Mouse (Mus musculus) kidney, adult 11 months (tissue): ENCODE results near the gene Gtf2ird1.
"Not testable (repeated sequence)": the region's sequence is repeated elsewhere in the genome, so short reads cannot be mapped to it uniquely, and the experiment has no call there.

Experiments
- DNase-seq: peaks from one replicate; pipeline ENCODE4 v3.0.0; 2022

The Gtf2ird1 gene

GRCm38 (mm10) chr5:134401841-134402240 is 54.7 kb downstream of the Gtf2ird1 start:
- DNase-seq, result no peak

DNA sequence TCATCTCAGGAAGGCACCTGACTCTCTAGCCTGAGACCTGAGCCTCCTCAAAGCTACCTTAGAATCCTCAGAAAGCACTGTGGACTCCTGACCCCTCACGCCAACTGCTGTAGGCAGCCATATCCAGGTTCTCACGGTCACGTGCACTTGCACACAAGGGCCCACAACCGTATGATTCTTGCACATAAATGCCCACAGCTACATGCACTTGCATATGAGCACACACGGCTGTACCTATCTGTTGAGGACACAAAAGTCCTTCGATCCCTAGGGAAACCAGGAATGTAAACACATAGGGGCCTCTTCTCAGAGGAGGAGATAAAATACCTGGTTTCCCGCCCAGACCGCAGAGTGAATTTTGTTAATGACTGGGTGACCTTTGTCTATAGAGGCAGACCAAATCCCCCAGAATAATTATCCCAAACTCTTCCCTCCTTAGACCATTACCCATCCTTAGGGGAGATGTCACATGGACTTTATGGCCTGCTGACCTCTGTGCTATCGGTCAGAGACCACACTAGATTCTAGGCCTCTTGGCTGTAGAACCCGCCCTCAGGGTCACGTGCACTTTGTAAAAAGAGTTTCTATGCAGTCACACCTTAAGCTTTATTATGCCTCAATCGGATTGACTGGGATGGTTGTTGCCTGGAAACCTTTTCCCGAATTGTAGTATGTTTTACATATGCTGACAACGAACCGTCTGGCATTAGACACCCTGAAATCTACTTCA is 58.9 kb downstream of the Gtf2ird1 start:
- no peak for DNase-seq

GRCm38 (mm10) chr5:134396519-134396918 is 60.0 kb downstream of the Gtf2ird1 start:
- no peak for DNase-seq

DNA sequence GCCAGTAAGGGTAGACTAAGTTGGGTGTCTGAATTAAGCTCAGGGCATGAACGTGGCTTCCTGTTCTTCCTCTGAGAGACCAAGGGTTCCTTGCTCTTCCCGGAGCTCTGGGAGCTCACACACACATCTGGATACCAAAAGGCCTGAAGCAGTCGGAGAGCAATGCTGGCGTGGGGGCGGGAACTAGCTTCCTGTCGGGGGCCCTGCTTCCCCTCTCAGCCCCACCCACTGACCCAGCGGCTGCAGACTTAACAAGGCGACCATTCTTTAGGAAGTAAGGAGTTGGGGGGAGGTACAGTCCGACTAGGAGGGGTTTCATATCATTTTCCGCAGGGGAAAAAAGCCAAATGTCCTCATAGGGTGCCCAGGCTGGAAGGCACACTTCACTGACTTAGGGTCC is 61.9 kb downstream of the Gtf2ird1 start:
- peak; percentile 33 for DNase-seq

GRCm38 (mm10) chr5:134393624-134394023 is 62.9 kb downstream of the Gtf2ird1 start:
- DNase-seq, result peak; percentile 19

DNA sequence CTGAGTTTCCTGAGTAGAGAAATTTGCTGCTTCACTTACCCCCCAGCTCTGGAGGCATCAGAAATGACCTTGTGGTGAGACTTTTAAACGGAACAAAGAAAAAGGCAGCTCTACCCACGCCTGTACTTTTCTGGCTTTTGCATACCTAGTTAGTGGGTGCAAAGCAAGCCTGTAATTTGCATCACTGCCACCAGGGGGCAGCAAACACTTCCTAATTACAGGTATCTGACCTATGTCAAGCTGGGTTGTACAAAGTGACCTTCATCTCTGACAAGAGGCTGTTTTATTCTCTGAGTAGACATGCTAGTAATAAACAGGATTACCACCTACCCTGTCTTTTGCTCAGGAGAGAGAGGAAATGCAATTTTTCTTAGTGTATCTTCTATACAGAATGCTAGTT is 71.4 kb downstream of the Gtf2ird1 start:
- peak; percentile 65 for DNase-seq

GRCm38 (mm10) chr5:134375256-134375655 is 81.3 kb downstream of the Gtf2ird1 start:
- no peak for DNase-seq

GRCm38 (mm10) chr5:134374546-134374945 is 82.0 kb downstream of the Gtf2ird1 start:
- DNase-seq, result peak; percentile 64

DNA sequence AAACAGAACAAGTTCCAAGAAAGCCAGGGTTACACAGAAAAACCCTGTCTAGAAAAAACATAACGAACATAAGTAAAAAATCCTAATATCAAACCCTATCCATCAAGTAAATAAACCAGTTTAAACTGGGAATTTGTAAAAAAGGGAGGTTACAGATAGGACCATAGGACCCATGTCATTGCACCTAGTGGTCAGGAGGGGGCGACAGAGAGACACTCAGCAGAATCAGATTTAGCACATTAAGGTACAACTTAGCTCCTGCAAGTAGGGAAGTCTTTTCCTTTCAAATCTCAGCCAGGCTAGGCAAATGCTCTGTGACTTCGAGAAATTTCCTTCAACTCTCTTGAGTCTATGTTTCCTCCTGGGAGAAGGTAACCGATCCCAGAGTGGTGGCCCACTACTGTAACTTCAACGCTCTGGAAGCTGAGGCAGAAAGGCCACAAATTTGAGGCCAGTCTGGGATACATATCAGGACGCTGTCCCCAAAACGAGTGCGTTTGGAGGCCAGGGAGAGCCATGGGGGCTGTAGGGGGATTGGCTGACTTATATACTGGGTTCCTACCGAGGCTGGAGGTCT is 82.5 kb downstream of the Gtf2ird1 start:
- peak; percentile 44 for DNase-seq

GRCm38 (mm10) chr5:134372926-134373658 is 83.4 kb downstream of the Gtf2ird1 start:
- DNase-seq, result no peak

- DNase-seq, result no peak
Observed at GRCm38 (mm10) chr5:134371511-134372289, 84.8 kb downstream of the Gtf2ird1 start.

DNA sequence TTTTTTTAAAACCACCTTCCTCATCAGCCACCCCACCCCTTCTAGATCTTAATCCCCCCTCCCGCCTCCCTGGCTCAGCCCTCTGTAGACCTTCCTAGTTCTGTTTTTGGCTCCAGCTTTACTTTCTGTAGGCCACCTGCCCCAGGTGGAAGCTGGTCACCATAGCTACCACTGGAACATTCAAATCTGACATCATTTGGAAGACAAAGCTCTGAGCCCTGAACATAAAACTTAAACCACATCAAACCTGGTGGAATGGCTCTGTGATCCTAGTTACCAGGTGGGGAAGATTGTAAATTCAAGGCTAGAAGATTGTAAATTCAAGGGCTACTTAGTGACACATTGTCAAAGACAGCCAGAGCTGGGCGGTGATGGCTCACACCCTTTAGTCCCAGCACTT is 85.7 kb downstream of the Gtf2ird1 start:
- DNase-seq, result no peak

DNA sequence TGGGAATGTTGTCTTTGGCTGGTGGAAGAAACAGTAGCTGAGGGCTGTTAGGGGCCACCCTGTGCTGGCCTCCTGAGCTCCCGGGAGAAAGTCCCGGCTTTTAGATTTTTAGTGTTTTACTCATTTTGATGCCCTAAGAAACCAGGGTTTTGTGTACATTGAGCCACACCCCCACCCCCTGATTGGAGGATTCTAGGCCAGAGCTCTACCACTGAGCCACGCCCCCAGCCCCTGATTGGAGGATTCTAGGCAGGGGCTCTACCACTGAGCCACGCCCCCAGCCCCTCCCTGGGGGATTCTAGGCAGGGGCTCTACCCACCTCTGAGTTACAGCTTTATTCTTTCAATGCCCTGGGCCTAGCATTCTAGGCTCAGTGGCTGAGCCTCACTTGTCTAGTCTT is 97.4 kb downstream of the Gtf2ird1 start:
- no peak for DNase-seq

GRCm38 (mm10) chr5:134355372-134355771 is 101.1 kb downstream of the Gtf2ird1 start:
- DNase-seq, result not testable (repeated sequence)

- DNase-seq, result no peak
Observed at GRCm38 (mm10) chr5:134353117-134353516, 103.4 kb downstream of the Gtf2ird1 start.

- DNase-seq, result no peak
Observed at GRCm38 (mm10) chr5:134352527-134353001, 104.0 kb downstream of the Gtf2ird1 start.

DNA sequence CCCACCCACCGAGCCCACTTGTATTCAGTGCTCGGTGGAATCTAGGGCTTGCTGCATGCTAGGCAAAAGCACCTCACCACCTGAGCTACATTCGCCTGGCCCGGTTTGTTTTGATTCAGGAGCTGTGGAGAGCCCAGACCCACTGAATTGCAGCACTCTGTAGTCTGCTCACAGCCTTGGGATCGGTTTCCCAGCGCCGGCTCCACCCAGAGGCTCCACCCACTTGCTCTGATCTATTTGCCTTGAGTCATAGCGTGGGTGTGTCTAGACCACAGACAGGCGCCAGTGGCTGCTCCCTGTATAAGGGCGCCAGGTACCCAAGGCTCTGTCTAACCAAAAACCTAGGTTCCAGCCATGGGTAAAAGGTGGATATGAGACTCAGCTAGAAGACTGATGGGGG is 105.9 kb downstream of the Gtf2ird1 start:
- DNase-seq, result peak; percentile 52

GRCm38 (mm10) chr5:134347066-134347465 is 109.5 kb downstream of the Gtf2ird1 start:
- no peak for DNase-seq

DNA sequence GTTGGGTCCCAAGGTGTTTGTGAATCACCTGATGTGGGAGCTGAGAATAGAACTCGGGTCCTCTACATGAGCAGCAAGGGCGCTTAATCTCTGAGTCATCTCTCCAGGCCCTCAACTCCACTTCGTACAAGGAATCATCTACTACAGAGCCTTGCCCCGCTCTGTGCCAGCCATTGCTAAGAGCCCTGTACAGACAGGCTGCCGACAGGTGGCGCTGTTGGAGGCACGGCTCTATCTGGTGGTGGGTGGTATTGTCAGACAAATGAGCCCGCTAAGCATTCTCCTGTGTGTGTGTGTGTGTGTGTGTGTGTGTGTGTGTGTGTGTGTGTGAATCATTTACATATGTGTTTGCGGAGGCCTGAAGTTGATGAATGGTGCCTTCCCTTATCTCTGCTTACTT is 111.1 kb downstream of the Gtf2ird1 start:
- no peak for DNase-seq

DNA sequence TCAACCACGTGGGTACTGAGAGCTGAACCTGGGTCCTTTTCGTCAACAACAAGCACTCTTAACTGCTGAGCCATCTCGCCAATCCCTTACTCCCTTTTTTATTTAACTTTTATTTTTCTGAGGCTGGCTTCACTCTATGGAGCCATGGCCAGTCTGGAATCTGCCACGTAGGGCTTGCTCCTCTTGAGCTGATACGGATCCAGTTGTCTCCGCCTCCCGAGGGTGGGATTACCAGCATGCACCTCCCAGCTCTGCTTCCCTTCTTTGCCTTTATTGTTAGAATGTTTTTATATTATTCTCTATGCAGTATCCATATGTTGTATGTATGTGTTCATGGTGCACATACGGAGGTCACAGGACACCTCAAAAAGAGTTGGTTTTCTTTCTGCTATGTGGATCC is 112.4 kb downstream of the Gtf2ird1 start:
- DNase-seq, result no peak

- not testable (repeated sequence) for DNase-seq
Observed at GRCm38 (mm10) chr5:134343530-134343929, 113.0 kb downstream of the Gtf2ird1 start.

DNA sequence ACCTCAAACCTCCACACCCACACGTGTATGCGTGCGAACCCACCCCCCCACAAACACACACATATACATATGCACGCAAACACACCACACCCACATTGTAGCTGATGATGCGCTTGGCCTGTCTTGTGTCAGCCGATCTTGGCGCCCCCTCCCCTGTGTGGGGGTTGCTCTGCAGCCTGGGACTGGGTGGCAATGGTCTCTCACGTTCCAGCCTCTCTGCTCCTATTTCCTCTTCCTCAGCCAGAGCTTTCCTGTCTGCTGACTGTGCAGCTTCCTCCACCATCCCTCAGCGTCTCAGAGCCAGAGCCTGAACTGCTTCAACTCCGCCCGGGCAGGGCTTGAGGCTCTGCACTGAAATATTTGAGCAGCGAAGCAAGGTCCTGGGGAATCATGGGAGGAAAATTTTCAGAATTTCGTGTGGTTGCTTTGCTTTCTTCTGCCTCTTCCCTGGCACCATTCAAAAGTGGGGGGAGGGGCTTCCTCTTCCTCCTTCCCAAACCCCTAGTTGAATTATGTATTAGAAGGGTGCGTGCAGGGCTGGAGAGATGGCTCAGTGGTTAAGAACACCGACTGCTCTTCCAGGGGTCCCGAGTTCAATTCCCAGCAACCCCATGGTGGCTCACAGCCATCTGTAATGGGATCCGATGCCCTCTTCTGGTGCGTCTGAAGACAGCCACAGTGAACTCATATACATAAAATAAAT is 113.9 kb downstream of the Gtf2ird1 start:
- DNase-seq, result no peak
